Mouse (Mus musculus) megakaryocyte-erythroid progenitor cell, adult 5-6 weeks (primary cell): ENCODE results near the gene Fbxl21. TPM values are rescaled to one million over a fixed set of nuclear protein-coding genes. Genes with fewer than 3 reads are reported as not detected.

Experiments used
- ATAC-seq: replicated peaks from 2 replicates; pipeline ENCODE4 v1.8.0; 2016; ENCODE audit warnings: mild to moderate bottlenecking, inconsistent platforms; ENCODE audit not compliant: severe bottlenecking, poor library complexity, low FRiP score, low TSS enrichment
- total RNA-seq, 2 experiments: library from RNA; stranded (forward) in 1 of 2; stranded (reverse) in 1 of 2; fragments of 200-1000, 215-1000 nt in 1 of 2; fragments of >200 nt in 1 of 2; fragmentation: Nextera tagmentation in 1 of 2; gene quantifications; 2 replicates each; pipeline ENCODE4 v1.2.3; 2014 to 2017

Fbxl21 gene
- total RNA-seq, 2 experiments from 2014 or later, result not detected

- no peak for ATAC-seq
These were observed 6.8 kb downstream of the Fbxl21 start for GRCm38 (mm10) chr13:56529031-56529430.

GRCm38 (mm10) chr13:56529685-56530084 is 7.4 kb downstream of the Fbxl21 start:
- no peak for ATAC-seq

GRCm38 (mm10) chr13:56534931-56535330 is 12.7 kb downstream of the Fbxl21 start:
- no peak for ATAC-seq

- no peak for ATAC-seq
These were observed 13.3 kb downstream of the Fbxl21 start for GRCm38 (mm10) chr13:56535570-56535969.

GRCm38 (mm10) chr13:56537026-56537425 is 14.8 kb downstream of the Fbxl21 start:
- no peak for ATAC-seq

- no peak for ATAC-seq
These were observed 17.6 kb downstream of the Fbxl21 start for GRCm38 (mm10) chr13:56539846-56540245.

GRCm38 (mm10) chr13:56543805-56544204 is 21.5 kb downstream of the Fbxl21 start:
- ATAC-seq, result no peak

GRCm38 (mm10) chr13:56544956-56545355 is 22.7 kb downstream of the Fbxl21 start:
- no peak for ATAC-seq

GRCm38 (mm10) chr13:56548401-56548800 is 26.1 kb downstream of the Fbxl21 start, which contains the start of gene Lect2:
TSS of gene Lect2 (minus strand) at chr13:56548502.
- ATAC-seq, result no peak

- ATAC-seq, result no peak
These were observed 27.1 kb downstream of the Fbxl21 start for GRCm38 (mm10) chr13:56549364-56549763.

GRCm38 (mm10) chr13:56550574-56550973 is 28.3 kb downstream of the Fbxl21 start:
- no peak for ATAC-seq

GRCm38 (mm10) chr13:56551661-56552060 is 29.4 kb downstream of the Fbxl21 start:
- ATAC-seq, result no peak

GRCm38 (mm10) chr13:56553923-56554322 is 31.7 kb downstream of the Fbxl21 start:
- no peak for ATAC-seq

GRCm38 (mm10) chr13:56554409-56554808 is 32.1 kb downstream of the Fbxl21 start:
- ATAC-seq, result 0 out of 2 replicates have a peak, but pooled peaks have one; percentile 59

- ATAC-seq, result no peak
These were observed 33.7 kb downstream of the Fbxl21 start for GRCm38 (mm10) chr13:56555957-56556356.

GRCm38 (mm10) chr13:56556701-56557100 is 34.4 kb downstream of the Fbxl21 start:
- no peak for ATAC-seq

GRCm38 (mm10) chr13:56558811-56559210 is 36.5 kb downstream of the Fbxl21 start:
- ATAC-seq, result no peak

GRCm38 (mm10) chr13:56559841-56560370 is 37.6 kb downstream of the Fbxl21 start:
- no peak for ATAC-seq

- no peak for ATAC-seq
These were observed 38.9 kb downstream of the Fbxl21 start for GRCm38 (mm10) chr13:56561129-56561528.

- ATAC-seq, result no peak
These were observed 40.8 kb downstream of the Fbxl21 start for GRCm38 (mm10) chr13:56563075-56563474.

- ATAC-seq, result no peak
These were observed 44.1 kb downstream of the Fbxl21 start for GRCm38 (mm10) chr13:56566336-56566735.

- no peak for ATAC-seq
These were observed 49.4 kb downstream of the Fbxl21 start for GRCm38 (mm10) chr13:56571645-56572044.
